Mouse (Mus musculus): ENCODE results near the gene Kdelr1.

DNA sequence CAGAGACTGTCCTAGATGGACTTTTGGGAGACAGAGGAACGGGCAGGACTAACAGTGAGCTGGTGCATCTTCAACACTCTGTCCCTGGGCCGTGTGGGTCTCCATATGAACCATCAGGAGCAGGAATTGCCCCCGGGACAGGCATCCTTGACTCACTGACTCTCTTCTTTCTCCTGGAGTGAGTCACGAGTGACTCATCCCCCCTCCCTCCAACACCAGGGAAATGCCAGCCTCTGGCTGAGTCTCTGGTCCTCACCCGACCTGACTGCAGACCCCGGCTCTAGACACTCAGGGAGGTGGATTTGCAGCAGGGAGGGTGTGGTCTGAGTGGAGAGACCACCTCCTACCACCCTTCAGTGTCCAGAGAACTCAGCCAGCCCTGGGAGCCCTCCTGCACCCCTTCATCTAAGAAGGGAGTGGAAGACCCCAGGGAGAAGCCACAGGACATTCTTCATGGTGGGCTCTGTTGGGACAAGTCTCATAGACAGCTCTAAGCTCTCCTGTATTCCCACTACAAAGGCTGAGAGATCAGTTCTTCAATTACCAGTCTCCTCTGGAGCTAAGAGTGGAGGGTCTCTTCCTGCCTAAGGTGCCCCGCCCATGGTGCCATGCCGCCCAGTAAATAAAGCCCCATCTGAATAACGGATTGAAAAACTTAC is 48.1 kb downstream of the Kdelr1 start:
- TF ChIP-seq CTCF (IDR thresholded peaks at IDR 0.05; ENCODE audit: control insufficient read depth, insufficient read depth, insufficient replicate concordance, low read depth, low read length) (no peak), POLR2A (IDR thresholded peaks at IDR 0.05; ENCODE audit: control insufficient read depth, low read depth, low read length) (no peak)

Data from testis, adult 2 months (tissue).